Mouse (Mus musculus): ENCODE data around the gene Ankfn1. TPM values are rescaled to one million over a fixed set of nuclear protein-coding genes. Genes with fewer than 3 reads are reported as not detected.

Ankfn1 gene
- polyA plus RNA-seq, 1 experiment from 2014 or later, result 2.1 TPM

DNA sequence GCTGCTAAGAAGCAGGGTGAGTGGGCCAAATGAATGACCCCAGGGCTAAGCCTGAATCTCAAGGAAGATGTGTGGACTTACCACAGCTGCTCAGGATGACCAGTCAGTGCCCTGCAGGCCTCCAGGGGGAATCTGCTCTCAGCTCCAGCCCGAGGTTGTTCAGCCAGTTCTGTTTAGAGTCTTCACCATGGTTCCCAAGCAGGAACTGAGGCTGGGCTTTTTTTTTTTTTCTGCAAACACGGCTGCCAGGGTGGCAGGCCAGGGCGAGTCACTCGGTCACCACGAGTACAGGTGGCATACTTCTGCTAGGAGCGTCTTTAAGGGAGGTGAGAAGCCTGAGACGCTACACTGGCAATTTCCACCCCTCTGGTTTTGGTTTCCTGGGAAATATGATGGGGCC, 43.9 kb downstream of the Ankfn1 start:
- no peaks in the 10 kb centered on the region for H3K4me1 ChIP-seq (ENCODE audit: insufficient read depth)
- DNase-seq (no peak), ATAC-seq (ENCODE audit: insufficient read depth) (no peak)
- H3K27ac ChIP-seq (ENCODE audit: low read depth), result no peak overlapping the region
- H3K36me3 ChIP-seq (ENCODE audit: insufficient read depth), result no peaks in the 10 kb centered on the region
- H3K9ac ChIP-seq, result no peak overlapping the region
- no peak overlapping the region for H3K4me3 ChIP-seq (ENCODE audit: low read depth, low read length)
- TF ChIP-seq CTCF (IDR thresholded peaks at IDR 0.05; ENCODE audit: low read depth), result no peak
- 49% methylated on average over 7 of the region's 7 CpGs for WGBS
- H3K9me3 ChIP-seq (ENCODE audit: low read depth, low read length), result no peaks in the 10 kb centered on the region
- H3K4me2 ChIP-seq, result no peak overlapping the region
- no peaks in the 10 kb centered on the region for H3K27me3 ChIP-seq (ENCODE audit: insufficient read depth, low read length)

GRCm38 (mm10) chr11:89720847-89721246, 56.6 kb downstream of the Ankfn1 start:
- TF ChIP-seq CTCF (IDR thresholded peaks at IDR 0.05; ENCODE audit: low read depth), result peak; percentile 96
- Histone ChIP-seq H3K4me3 (ENCODE audit: low read depth, low read length) (no peak overlapping the region), H3K27ac (ENCODE audit: low read depth) (no peak overlapping the region), H3K9me3 (ENCODE audit: low read depth, low read length) (peaks cover 3% of the 10 kb centered on the region; the same call in 1 of the 2 replicates), H3K4me1 (ENCODE audit: insufficient read depth) (no peaks in the 10 kb centered on the region), H3K36me3 (ENCODE audit: insufficient read depth) (no peaks in the 10 kb centered on the region), H3K9ac (no peak overlapping the region), H3K27me3 (ENCODE audit: insufficient read depth, low read length) (no peaks in the 10 kb centered on the region), H3K4me2 (no peak overlapping the region)
- 13% methylated on average over 5 of the region's 5 CpGs for WGBS
- DNase-seq (peak; percentile 89), ATAC-seq (ENCODE audit: insufficient read depth) (no peak)

DNA sequence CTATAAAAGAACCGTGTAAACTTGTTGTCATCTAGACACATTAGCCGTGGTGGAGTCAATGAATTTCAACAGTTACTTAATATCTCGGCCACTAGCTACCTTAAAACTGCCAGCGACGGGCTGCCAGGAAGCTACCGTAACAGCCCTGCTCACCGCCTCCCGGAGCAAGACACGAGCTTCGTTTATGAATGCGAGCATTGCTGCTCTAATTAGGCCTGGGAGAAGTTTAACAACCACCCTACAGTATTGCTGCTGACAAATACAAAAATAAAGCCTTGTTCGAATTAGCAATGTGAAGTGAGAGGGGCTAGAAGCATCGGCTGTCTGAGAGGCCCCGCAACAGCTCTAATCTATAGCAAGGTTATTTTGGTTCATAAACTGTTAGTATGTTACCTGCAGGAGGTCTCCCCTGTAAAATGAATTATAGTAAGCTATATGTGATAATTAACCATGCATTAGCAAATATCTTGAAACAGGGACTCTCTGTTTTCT, 58.9 kb downstream of the Ankfn1 start:
- Histone ChIP-seq H3K9ac (no peak overlapping the region), H3K36me3 (ENCODE audit: insufficient read depth) (no peaks in the 10 kb centered on the region), H3K4me2 (no peak overlapping the region), H3K4me3 (ENCODE audit: low read depth, low read length) (no peak overlapping the region), H3K4me1 (ENCODE audit: insufficient read depth) (no peaks in the 10 kb centered on the region), H3K27me3 (ENCODE audit: insufficient read depth, low read length) (no peaks in the 10 kb centered on the region), H3K27ac (ENCODE audit: low read depth) (no peak overlapping the region), H3K9me3 (ENCODE audit: low read depth, low read length) (no peaks in the 10 kb centered on the region)
- ATAC-seq (ENCODE audit: insufficient read depth), result no peak
- 75% methylated on average over 14 of the region's 14 CpGs for WGBS
- no peak for DNase-seq
- no peak for TF ChIP-seq CTCF (IDR thresholded peaks at IDR 0.05; ENCODE audit: low read depth)

- no peak for ATAC-seq (ENCODE audit: insufficient read depth)
- WGBS, result 85% methylated on average over 7 of the region's 7 CpGs
- no peaks in the 10 kb centered on the region for H3K27me3 ChIP-seq (ENCODE audit: insufficient read depth, low read length)
Measured at GRCm38 (mm10) chr11:89716351-89716750, 61.1 kb downstream of the Ankfn1 start.

DNA sequence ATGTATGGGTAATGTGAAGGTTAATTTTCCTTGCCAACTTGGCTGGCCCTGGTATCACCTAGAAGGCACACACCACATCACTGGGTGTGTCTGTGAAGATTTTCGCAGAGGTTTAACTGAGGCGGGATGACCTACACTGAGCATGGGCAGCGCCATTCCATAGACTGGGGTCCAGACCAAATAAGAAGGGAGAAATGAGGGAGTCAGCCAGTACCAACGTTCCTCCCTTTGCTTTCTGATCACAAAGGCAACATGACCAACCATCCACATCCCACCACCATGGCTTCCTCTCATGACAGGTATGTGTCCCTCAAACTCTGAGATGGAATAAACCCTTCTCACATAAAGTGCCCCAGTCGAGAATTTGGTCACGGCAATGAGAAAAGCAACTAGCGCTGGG, 68.9 kb downstream of the Ankfn1 start:
- no peak for TF ChIP-seq CTCF (IDR thresholded peaks at IDR 0.05; ENCODE audit: low read depth)
- Histone ChIP-seq H3K36me3 (ENCODE audit: insufficient read depth) (no peaks in the 10 kb centered on the region), H3K4me1 (ENCODE audit: insufficient read depth) (no peaks in the 10 kb centered on the region), H3K4me2 (no peak overlapping the region), H3K4me3 (ENCODE audit: low read depth, low read length) (no peak overlapping the region), H3K9me3 (ENCODE audit: low read depth, low read length) (no peaks in the 10 kb centered on the region), H3K9ac (no peak overlapping the region), H3K27me3 (ENCODE audit: insufficient read depth, low read length) (no peaks in the 10 kb centered on the region), H3K27ac (ENCODE audit: low read depth) (no peak overlapping the region)
- no peak for ATAC-seq (ENCODE audit: insufficient read depth)
- WGBS, result 89% methylated on average over 7 of the region's 7 CpGs
- no peak for DNase-seq

More at GRCm38 (mm10) chr11:89716351-89716750, 61.1 kb downstream of the Ankfn1 start:
- H3K4me1 ChIP-seq (ENCODE audit: insufficient read depth), result no peaks in the 10 kb centered on the region
- no peak overlapping the region for H3K4me3 ChIP-seq (ENCODE audit: low read depth, low read length)
- no peak for DNase-seq
- no peaks in the 10 kb centered on the region for H3K36me3 ChIP-seq (ENCODE audit: insufficient read depth)
- no peak overlapping the region for H3K9ac ChIP-seq
- no peak overlapping the region for H3K4me2 ChIP-seq
- no peak for TF ChIP-seq CTCF (IDR thresholded peaks at IDR 0.05; ENCODE audit: low read depth)
- no peaks in the 10 kb centered on the region for H3K9me3 ChIP-seq (ENCODE audit: low read depth, low read length)
- H3K27ac ChIP-seq (ENCODE audit: low read depth), result no peak overlapping the region

DNA sequence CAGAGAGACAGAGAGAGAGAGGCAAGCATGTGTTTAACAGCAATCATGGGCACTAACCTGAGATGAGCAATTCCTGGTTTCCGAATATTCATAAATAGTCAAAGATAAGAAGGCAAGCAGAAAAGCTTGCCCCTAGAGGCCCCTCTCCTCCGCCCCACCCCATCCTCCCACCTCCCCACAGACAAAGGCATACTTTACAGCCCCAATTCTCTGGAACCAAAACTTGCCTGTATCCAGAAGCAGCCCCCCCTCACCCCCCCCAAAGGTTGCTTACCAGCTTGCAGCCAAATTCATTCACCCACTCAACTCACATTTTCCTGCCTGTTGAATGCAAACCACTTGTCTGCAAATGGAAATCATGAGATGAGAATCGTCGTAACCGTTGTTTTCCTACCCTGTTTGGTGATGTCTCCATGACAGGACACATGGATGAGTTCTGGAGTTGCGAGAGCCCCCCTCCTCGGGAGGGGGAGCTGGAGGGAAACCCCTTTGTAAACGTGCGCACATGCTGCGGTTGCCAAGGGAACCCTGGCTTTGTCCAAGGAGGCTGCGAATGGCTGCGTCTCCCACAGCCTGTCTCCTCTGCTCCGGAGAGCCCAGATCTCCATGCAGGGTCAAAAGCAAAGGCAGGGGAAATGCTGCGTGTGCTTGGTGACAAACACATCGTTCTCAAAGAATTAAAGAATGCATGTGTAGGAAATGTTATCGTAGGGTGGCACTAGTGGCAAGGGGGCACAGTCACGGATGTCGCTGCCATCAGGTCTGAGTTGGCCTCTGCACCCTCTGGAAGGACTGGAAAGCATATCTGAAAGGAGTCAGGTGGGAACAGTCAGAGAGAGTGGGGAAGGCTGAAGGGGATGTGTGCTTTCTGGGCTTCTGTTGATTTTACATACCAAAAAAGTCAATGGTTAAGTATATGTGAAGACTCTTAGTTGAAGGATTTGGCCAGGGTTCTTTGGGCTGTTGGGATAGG, 80.7 kb downstream of the Ankfn1 start:
- Histone ChIP-seq H3K27me3 (ENCODE audit: insufficient read depth, low read length) (no peaks in the 10 kb centered on the region), H3K4me2 (peak overlapping the region; percentile 45), H3K4me1 (ENCODE audit: insufficient read depth) (peaks cover 3% of the 10 kb centered on the region; the same call in 1 of the 2 replicates), H3K36me3 (ENCODE audit: insufficient read depth) (no peaks in the 10 kb centered on the region), H3K4me3 (ENCODE audit: low read depth, low read length) (no peak overlapping the region), H3K27ac (ENCODE audit: low read depth) (no peak overlapping the region), H3K9me3 (ENCODE audit: low read depth, low read length) (no peaks in the 10 kb centered on the region), H3K9ac (no peak overlapping the region)
- no peak for TF ChIP-seq CTCF (IDR thresholded peaks at IDR 0.05; ENCODE audit: low read depth)
- DNase-seq, result peak; percentile 44
- 33% methylated on average over 18 of the region's 18 CpGs for WGBS
- no peak; the same call in 1 of the 2 replicates for ATAC-seq (ENCODE audit: insufficient read depth)

DNA sequence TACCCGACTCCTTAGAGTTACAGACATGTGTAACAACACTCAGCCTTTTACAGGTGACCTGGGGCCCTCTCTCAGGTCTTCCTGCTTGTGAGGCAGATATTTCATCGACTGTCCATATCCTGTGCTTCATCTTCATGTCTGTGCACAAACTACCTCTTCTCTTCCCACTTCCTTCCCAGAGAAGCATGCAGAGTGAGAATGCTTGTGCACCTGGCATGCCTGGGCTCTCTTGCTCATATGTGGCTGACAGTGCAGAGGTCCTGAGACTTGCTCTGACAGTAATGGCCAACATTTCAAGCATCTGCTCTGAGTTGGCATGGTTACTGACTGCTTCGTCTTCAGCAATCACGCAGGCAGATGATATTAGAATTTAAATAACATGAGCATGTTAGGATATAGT, 83.8 kb downstream of the Ankfn1 start:
- Histone ChIP-seq H3K4me3 (ENCODE audit: low read depth, low read length) (no peak overlapping the region), H3K36me3 (ENCODE audit: insufficient read depth) (no peaks in the 10 kb centered on the region), H3K27me3 (ENCODE audit: insufficient read depth, low read length) (no peaks in the 10 kb centered on the region), H3K4me2 (no peak overlapping the region), H3K9ac (no peak overlapping the region), H3K27ac (ENCODE audit: low read depth) (no peak overlapping the region), H3K9me3 (ENCODE audit: low read depth, low read length) (no peaks in the 10 kb centered on the region), H3K4me1 (ENCODE audit: insufficient read depth) (peaks cover 3% of the 10 kb centered on the region)
- no peak for ATAC-seq (ENCODE audit: insufficient read depth)
- WGBS, result 76% methylated on average over 4 of the region's 4 CpGs
- no peak for DNase-seq
- no peak for TF ChIP-seq CTCF (IDR thresholded peaks at IDR 0.05; ENCODE audit: low read depth)
